Mouse (Mus musculus) erythroblast, embryonic 14.5 days (primary cell): Measurements from ENCODE around the gene Camk1d.

Experiments used
- GATA1 ChIP-seq: IDR thresholded peaks from 2 replicates; pipeline ENCODE4 v1.6.1; 2012; ENCODE audit warnings: low read length, inconsistent platforms, mixed read lengths
- TAL1 ChIP-seq: IDR thresholded peaks from 3 replicates; pipeline ENCODE4 v1.6.1; 2012; ENCODE audit warnings: low read length, inconsistent platforms, mixed read lengths

DNA sequence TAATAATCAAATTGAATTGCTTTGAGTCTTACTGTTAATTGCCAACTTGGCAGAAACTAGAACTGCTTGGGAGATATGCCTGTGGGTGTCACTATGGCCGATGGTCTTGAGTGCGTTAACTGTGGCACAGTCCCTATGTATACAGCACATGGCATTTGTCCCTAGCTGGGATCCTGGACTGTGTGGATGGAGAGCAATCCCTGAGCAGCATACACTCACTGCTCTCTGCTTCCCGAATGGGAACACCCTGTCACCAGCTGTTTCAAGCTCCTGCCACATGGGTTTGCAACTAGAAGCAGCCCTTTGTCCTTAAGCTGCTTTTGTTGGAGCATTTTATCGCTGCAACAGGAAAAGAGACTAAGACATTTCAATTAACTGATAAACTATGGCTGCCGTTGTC, 224.4 kb downstream of the Camk1d start:
- TF ChIP-seq GATA1: no peak
- no peak for TF ChIP-seq TAL1
